Mouse (Mus musculus) embryonic stem cell, embryonic (primary cell): Measurements from ENCODE around the gene Mapk1.

Experiments used
- CTCF ChIA-PET, 4 experiments: fragments of 300-600 bp in 2 of 4; fragments of 350-600 bp in 2 of 4; sonication (Branson Sonifier 250); formaldehyde crosslinking; loops; one replicate each; lab custom pipeline; 2022; ENCODE audit warnings: inconsistent platforms in 2 of 4; lab: Charles Lee
- POLR2A ChIA-PET, 4 experiments: fragments of 300-600 bp in 2 of 4; fragments of 350-600 bp in 2 of 4; sonication (Branson Sonifier 250); formaldehyde crosslinking; loops; one replicate each; lab custom pipeline; 2022; ENCODE audit warnings: antibody characterized with exemption in 4 of 4, inconsistent platforms in 1 of 4; lab: Charles Lee

Mapk1 gene

DNA sequence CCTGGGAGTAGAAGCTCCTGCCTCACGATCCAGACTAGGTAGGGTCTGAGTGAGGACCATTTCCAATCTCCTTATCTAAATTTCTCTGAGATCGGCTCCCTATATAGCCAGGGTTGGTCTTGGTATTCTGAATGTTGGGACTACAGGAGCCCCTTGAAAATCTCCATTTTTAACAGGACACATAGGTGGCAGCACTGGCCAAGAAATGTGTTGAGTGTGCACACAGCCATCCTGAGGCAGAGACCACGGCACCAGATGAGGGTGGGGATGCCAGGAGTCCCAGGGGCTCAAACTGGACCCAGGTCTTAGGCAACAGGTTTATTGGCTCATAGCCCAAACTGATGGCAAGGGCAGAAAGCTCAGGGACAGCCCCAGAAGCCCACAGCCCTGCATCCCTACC lies 105.2 kb downstream of the Mapk1 start:
- ChIA-PET CTCF (no interaction called here), POLR2A (interaction anchor here in 2 of 4 experiments (1.0 to 4.6 kb wide), 6 partner anchors 9 to 22 kb away, joined by 3 to 38 read pairs (median 3); no protein-coding TSS in a partner anchor)

DNA sequence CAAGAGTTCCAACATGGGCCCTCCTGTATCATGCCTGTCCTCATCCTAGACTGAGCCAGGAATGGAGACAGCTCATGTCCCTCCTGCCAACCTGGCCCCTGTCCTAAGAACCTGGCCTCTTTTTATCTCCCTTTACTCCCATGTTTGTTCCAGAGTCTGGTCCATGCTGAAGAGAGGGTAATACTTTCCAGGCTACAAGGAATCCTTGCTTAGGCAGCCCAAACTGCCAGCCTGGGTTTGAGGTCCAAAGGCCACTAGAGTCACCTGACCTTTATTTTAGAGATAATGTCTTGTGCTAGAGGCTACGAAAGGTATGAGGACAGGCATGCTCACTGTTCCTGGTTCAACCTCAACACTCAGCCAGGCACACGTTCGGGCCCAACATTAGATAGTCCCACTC lies 113.8 kb downstream of the Mapk1 start:
- POLR2A ChIA-PET: interaction anchor here in 2 of 4 experiments (1.0 to 1.1 kb wide), 3 partner anchors 13 to 229 kb away, joined by 3 read pairs; no protein-coding TSS in a partner anchor
- CTCF ChIA-PET: no interaction called here
